Mouse (Mus musculus) embryo, embryonic 10 days (tissue): Measurements from ENCODE around the gene Abhd16b.

Experiments
- DNase-seq: peaks from one replicate; pipeline ENCODE4 v3.0.0-alpha.2; 2015; ENCODE audit warnings: low spot score

The Abhd16b gene

DNA sequence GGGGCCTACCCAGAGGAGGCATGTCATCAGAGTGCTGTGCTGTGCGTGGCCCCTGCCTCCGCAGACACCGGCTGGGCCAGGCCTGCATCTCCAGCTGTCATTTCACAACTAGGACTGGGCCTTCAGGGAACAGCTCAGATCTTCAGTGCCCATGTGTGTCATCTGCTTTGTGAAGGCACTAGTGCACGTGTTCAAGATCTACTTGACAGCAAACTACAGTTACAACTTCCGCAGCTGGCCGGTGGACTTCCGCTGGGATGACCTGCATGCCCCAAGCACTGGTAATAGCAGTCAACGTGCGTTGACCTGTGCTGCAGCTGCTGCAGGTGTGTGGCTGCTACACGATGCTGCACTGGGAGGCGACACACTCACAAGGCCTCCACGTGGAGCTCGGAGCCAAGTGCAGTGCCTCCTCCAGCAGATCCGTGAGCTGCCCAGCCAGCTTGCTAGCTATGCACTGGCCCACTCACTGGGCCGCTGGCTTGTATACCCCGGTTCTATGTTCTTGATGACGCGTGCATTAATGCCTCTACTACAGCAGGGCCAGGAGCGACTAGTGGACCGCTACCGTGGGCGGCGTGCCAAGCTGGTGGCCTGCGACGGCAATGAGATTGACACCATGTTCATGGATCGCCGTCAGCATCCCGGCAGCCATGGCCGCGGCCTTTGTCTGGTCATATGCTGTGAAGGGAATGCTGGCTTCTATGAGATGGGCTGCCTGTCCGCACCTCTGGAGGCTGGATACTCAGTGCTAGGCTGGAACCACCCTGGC lies at the start of gene Abhd16b:
Gene Abhd16b, plus strand, starts transcription at position 51 of the 772 bp plus-strand sequence.
- no peak for DNase-seq

DNA sequence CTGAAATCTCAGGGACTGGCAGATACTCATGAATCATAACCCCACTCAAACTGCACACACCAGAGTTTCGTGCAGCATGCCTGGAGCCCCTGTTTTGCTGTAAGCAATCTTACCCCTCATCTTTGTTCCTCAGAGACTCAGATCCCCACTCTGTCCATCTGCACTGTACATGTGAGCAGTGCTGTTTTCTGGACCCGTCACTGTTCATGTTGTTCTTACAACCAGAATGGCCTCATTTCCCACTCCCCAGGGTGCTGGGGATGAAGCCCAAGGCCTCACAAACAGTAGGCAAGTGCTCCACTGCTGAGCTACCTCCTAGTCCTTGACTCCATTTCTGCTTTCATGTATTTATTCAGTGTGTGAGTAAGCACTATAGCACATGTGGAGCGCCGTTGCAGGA lies 40.8 kb upstream of the Abhd16b start:
- DNase-seq = no peak

DNA sequence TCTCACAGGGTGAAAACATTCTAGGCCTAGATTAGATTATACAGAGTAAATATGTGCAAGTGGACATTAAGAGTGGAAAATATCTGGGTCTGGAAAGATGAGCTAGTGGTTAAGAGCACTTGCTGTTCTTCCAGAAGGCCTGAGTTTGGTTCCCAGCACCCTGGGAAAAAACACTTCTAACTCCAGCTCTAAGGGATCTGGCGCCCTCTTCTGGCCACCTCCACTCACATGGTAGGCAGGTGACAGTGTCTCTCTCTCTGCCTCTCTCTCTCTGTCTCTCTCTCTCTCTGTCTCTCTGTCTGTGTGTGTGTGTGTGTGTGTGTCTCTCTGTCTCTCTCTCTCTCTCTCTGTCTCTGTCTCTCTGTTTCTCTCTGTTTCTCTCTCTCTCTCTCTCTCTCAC lies 39.7 kb upstream of the Abhd16b start:
- DNase-seq = no peak

DNA sequence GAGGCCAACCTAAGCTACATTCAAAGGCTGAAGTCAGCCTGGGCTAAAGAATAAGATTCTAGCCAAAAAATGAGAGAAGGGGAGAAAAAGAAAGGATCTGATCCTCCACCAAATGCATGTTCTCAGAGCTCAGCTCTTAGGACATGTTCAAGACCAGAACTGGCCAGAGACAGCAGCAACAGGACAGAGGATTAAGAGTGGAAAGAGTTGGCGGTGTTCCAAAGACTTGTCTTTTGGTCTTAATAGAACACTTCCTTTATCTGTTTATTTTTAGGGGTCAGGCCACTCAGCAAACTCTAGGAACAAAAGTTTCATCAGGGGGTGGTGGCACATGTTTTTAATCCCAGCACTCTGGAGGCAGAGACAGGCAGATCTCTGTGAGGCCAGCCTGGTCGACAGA lies 37.1 kb upstream of the Abhd16b start:
- no peak for DNase-seq

DNA sequence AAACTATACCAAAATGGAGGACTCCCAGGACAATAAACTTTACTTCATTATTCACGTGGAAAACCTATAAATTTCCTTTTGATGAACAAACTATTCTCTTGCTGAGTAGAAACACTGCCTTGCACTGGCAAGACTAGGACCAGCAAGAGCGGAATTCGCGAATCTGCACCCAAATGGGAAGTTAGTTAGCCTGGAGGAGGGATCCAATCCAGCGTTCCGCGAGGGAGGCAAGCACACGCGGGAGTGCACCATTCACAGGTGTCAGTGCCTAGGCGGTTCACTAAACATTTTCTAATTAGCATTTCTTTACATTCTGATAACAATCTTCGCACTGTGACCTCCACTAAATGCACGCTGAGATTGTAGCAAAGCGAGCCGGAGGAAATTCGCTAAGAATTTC lies 35.2 kb upstream of the Abhd16b start:
- peak; percentile 36 for DNase-seq

DNA sequence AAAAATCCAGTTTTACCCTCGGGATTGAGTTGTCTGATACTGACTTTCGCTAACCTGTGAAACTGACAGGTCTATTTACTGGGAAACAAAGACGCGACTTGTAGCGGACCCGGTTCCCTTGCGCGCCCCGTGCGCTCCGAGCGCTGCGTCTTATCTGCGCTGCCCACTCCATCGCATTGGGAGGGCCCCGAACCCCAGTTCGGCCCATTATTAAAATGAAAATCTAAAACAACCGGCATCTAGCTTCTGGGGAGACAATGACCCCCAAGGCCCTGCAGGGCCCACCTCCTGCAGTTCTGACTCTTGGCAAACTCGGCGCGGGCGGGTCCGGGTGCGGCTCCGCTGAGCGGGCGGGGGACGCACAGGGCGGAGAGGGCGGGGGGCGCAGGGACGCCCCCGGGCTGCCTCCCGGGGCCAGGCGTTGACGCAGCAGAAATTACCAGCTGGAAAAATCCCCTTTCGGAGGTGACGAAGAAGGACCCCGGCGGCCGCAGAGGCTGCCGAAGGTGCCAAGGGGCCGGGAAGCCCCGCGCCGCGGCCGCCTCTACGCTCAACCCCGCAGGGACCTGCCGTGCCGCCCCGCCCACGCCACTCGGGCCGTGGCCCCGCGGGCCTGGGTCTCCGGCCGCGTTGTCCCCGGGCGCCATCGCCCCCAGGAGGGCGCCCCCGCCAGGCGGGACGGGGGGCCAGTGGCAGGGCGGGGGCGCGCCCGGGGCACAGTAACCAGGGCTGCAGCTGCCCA lies 34.4 kb upstream of the Abhd16b start:
- peak; percentile 48 for DNase-seq

DNA sequence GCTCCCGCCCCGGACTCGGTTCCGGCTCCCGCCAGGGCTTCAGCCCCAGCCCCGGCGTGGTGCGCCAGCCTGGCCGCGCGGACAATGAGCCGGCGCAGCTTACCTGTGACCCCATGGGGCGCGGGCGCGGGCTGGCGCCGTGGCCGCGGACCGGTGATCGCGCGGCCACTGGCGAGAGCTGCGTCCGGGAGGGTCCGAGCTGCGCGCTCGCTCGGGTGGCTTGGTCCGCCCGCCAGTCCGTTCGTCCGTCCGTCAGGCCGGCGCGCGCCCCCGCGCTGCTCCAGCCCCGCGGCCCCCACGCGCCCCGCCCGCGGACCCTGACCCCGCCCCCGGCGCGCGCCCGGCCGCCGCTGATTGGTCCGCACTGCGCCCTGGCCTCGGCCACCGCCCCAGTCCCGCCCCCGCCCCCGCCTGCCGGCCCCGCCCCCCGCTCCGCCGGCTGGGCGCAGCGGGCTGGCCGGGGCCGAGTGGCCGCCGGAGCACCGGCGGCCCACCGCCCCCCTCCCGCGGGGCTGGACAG lies 33.8 kb upstream of the Abhd16b start, which contains the start of gene Zbtb46:
Gene Zbtb46, minus strand, starts transcription at position 274 of the 520 bp plus-strand sequence.
- peak; percentile 82 for DNase-seq

DNA sequence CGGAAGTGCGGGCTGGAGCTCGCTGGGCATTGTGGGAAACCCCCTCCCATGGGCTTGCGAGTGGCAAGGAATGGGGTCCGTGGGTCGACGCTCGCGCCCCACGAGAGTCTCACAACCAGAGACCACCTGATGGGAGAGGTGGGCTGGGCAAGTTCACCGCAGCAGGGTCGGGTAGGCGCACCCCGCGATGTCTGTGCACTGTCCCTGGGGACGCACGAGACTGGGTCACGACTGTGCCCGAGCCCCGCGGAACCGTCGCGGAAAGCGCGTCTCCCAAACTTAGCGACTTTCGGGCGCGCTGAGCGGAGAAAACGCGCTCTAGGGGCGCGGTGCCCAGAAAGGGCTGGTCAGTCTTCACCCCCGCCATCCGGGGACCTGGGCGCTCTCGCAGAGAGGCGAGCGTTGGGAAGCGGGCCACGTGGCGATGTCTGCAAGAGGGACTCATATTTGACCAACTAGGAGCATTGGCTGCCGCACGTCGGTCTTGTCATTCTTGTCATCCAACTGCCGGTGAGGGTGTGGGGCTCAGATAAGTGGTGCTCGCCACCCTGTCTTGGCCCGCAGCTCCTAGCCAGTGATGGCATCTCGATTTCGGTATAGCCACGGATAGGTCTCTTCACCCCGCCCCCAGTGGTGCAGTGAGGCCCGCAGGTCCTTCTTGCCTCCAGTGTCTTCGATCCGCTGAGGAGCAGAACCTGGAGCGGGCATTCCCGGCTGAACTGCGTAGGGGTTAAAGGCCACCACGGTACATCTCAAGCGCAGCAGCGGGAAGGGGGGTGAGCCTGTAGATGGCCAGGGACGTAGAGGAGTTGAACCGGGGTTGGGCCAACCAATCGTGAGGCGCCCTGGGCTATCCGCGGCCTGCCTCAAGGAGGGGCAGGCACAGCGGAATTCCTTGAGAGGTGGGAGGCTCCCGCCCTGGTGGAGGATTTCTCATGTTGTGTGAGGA lies 33.1 kb upstream of the Abhd16b start:
- peak; percentile 86 for DNase-seq

DNA sequence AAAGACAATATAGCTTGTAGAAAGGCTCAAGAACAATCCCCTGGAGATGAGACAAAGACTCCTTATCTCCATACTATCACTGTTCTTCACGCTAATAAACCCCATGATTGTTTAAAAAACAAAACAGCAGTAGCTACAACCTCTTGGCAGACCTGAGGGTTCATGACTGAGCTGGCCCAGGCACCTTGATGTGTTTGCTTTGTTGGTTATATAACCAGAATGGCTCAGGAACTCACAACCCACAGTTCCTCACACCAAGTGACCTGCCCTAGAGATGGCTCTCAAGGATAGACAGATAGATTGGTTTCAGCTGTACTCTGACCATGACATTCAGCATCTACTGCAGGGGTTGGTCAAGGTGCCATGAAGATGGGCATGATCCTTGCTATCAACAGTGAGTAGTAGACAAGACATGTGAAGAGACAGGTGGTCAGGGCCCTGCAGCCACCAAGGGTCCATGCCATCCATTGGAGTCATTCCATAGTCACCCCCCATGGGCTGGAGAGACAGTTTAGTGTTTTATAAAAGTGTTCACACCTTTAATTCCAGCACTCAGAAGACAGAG lies 31.4 kb upstream of the Abhd16b start:
- DNase-seq = no peak

DNA sequence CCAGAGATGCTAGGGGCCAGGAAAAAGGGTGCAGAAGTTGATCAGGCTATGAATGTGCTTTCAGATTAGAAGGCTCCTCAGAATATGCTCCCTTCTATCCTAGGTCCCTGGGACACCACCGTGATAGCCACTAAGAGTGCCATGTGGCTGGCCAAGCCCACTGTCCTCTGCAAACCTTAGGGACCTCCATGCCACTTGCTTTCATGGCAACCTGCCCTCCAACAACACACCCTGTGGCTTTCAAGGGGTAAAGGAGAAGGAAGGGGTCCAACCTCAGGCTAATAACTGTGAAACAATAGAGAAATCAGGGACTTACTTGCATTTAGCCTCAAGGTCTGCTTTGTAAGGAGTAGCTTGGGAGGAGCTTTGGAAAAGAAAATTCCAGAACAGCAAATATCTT lies 30.4 kb upstream of the Abhd16b start:
- DNase-seq = no peak

DNA sequence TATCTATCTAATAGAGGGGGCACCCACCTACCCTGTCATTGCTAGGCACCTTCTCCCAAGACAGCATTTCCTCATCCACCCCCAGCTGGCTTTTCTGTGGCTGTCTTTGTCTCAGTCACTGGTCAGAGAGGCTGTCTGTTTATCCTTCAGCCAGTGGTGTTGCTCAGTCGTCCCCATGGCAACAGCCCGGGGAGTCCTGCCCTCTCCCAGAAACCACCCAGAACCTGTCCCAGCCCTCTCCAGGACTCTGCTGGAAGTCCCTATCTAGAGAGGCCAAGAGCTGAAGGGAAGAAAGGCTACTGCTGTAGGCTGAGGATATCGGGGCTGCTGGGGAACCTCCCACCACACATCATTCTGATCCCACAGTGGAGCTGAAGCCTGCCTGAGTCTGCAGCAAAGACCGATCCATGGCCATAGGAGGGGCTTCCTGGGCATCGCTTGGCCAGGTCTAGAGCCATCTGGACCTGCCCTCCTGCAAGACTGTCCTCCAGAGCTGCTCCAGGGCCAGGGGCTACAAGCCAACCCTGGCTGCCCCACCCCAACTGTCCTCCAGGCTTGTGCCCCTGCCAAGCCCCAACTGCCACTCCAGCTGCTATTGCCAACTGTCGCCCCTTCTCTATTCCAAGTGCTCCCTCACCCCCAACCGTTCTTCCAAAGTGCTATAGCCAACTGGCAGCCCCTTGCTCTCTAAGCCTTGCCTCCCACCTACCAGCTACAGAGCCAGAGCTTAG lies 29.8 kb upstream of the Abhd16b start:
- DNase-seq = peak; percentile 71

DNA sequence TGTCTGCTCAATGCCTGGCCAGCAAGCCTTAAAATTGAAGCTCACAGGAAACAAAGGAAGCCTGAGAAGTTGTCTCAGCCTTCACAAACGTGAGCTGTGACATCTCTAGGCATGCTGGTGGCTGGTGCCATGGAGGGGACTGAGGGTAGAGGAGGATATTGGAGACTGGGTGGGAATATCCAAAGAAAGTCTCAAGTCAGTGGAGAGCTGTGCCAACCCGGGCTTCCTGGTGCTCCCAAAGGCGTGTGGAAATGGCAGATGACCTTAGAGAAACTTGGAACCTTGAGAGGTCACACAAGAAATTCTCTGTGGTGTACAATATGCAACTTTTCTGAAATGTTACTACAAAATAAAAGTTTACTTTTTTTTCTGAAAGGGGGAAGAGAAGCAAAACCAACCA lies 27.6 kb upstream of the Abhd16b start:
- DNase-seq = no peak

DNA sequence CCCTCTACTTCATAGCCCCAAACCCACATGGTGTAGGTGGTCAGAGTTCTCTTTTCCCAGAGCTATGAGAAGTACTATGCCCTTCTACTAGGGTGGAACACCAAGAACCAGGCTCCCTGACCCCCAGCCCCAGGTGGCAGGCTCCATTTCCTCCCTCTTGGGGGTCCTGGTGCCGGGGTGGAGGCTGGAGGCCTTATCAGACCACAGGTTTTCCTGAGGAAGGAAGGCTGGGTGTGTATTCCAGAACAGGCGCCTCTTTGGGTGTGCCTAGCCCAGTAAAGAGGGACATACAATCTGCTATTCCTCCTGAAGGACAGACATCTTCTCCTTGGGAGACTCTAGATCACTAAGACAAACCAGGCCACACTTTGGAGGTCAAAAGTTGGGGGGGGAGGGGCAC lies 22.7 kb upstream of the Abhd16b start:
- no peak for DNase-seq

DNA sequence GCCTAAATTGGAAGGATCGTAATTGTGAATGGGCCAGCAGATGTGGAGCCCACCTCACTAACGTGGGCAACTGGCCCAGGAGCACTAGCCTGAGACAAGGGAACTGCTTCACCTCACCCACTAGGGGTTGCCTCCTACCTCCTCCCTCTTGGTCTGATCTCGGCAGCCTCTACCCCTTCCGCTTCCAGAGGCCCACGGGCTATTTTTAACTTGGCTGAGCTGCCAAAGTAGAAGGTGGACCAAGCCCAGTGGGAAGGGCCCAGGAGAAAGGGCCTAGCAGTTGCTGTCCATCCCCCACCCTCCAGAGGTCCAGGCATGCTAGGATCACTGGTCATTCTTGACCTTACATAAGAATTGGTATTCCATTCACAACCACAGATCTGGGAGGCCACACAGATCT lies 21.8 kb upstream of the Abhd16b start:
- no peak for DNase-seq

DNA sequence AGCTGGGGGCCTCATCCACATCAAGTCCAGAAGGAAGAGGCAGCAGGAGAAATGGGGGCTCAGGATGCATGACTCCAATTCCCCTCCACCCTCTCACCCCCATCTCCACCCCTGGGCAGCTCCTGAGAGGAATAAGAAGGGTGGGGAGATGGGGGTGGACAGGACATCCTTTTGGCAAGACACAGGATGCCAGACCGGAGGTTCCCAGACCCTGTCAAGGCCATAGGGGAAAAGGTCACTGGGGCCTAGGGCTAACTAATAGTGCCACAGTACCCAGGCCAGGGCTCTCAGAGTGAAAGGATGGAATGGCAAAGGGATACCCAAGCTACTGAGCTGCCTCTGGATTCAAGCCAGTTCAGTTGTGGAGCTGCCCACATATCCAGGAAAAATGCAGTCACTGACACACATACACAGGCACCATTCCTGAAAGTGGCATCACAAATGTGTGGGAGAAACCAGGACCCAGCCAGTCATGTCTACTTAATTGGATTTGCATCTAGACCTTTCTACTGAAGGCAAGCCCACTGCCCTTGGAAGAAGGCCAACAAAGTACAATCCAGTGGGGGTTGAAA lies 20.7 kb upstream of the Abhd16b start:
- DNase-seq = no peak

DNA sequence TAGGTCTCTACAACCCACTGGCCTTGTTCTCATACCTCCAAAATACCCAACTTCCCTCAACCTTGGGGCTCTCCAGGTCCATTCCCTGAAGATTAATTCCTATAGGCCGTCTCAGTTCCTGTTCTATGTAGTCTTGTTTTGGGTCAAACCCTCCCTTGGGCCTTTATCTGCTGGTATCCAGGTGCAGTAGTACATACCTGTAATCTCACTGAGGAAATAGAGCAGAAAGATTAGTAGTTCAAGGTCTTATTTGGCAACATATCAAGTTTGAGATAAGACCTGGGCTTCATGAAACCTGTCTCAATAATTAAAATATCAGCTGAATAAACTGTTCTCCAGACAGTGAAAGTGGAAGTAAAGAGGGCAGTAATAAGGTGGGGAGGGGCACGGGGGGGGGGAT lies 9.9 kb upstream of the Abhd16b start:
- DNase-seq = no peak

DNA sequence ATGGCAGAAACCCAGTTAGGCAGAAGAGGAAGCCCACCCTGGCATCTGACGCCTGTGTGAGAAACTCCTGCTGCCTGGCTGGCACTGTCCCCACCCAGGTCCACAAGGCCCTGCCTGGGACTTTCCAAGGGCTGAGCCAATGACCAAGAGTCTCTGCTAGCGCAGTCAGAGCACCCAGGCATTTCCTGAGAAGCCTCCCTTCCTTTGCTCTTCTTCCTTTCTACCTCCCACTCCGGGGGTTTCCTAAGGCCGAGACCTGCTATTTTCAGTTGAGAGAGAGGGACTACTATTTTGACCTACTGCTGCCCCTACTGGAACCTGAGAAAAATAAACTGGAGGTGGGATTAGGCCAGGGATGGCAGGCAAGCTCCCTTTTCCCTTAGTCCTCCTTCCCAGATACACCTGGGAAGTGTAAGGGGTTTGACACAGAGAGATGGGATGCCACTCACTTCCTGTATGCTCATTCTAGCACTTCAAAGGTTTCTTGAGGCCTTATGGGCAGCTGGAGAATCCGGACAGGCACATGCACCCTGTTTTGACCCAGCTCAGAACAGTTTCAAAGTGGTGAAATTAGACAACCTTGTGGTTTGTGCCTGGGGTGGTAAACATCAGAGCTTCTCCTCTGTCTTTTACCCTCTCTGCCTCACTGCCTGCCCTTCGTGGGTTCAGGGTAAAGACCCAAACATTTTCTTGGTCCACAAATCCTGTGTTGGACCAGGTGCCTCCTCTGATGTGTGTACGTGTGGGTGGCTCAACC lies 9.3 kb upstream of the Abhd16b start:
- DNase-seq = peak; percentile 47

DNA sequence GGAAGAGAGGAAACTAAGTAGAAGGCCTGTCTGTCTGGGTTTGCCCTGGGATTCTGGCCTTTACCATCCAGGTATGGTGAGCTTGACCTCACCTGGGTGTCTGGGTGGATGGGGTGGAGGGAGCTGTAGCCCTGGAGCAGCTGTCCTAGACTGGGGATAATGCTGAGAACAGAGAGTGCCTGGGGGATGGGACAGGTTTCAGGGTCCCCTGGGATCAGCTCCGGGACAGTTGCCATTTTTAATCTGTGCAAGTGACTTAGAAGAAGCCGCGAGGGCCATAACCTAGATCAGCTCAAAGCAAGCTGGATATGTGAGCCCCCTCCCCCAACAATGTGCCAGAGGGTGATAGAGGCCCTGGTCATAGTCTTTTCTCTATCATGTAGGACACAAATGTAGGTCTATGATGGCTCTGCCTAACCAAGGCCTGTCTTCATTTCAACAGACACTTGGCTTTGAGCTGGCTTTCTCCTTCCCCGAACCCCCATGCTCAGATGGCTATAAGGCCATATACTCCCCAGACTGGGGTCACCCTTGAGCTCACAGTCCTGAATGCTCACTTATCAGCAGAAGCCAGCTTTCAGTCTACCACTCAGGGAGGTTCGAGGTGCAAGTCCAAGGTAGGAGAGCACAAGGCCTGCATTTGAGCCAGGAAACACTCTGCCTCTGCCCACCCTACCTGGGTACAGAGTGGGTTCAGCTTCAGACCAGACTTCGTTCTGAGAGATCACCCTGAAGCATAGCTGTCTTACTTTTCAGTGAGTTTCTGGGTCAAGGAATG lies 8.4 kb upstream of the Abhd16b start:
- DNase-seq = no peak

DNA sequence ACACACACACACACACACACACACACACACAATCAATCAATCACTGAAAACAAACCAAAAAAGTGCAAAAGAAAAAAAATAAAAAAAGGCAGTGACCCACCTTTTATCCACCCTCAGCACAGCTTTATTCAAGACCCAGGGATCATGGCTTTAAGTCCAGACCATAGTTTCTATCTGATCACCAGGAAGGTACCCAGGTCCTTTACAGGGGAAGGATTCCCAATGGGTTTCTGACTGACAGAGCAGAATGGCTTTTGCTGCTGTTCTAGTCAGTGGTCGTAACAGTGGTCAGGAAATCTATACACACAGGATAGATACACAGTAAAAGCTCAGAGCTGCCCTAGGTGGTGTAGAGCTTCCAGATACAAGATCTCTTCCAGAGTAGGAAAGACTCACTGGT lies 7.3 kb upstream of the Abhd16b start:
- DNase-seq = peak; percentile 33
